In the genomic region with DNA sequence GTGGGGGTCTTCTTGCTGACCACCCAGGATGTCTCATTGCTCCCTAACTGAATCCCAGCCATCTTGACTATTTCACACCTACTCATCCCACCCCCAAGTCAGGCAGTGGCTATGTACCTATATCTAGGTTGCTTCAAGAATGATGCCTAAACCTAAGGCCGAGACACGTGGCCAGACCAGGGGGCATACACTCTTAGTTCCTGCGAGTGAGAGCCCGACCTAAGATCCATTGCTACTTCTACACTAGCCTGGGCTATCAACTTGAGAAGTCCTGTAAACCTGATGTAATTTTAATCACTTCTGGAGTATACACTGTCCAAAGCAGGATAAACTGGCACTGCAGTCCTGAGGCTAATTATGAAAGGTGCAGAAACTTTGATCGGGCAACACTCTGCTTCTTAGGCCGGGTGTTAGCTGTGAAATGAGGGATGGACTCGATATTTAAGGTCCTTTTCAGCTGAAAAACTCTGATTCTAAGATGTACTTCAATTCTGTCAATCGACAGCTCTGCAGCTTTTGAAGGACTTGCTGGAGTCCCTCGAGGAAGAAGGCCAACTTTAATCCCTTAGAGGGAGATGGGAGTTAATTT, we compare ENCODE assay signal across 8 mouse cellular contexts. TPM values are rescaled to one million over a fixed set of nuclear protein-coding genes. Genes with fewer than 3 reads are reported as not detected.
DNase-seq lines count a peak whose midpoint lies in the region; ATAC-seq lines count a peak whose summit lies in the region.

No protein-coding gene starts in this region.

- H3K36me3 ChIP-seq in heart, embryonic 11.5 days (ENCODE audit: control insufficient read depth, insufficient read depth, low read length) = no peaks in the 10 kb centered on the region
- no peaks in the 10 kb centered on the region for H3K36me3 ChIP-seq in embryonic facial prominence, embryonic 12.5 days
- 0 out of 2 replicates have a peak, but pooled peaks cover 3% of the 10 kb centered on the region for H3K36me3 ChIP-seq in limb, embryonic 12.5 days
- no peaks in the 10 kb centered on the region for H3K36me3 ChIP-seq in stomach, embryonic 14.5 days (ENCODE audit: control insufficient read depth, insufficient read depth, low read length)

- H3K9me3 ChIP-seq in heart, embryonic 11.5 days (replicated peaks; ENCODE audit: control insufficient read depth, low read length) = no peaks in the 10 kb centered on the region
- H3K9me3 ChIP-seq in embryonic facial prominence, embryonic 12.5 days = no peaks in the 10 kb centered on the region
- H3K9me3 ChIP-seq in limb, embryonic 12.5 days = no peaks in the 10 kb centered on the region
- H3K9me3 ChIP-seq in stomach, embryonic 14.5 days (ENCODE audit: control insufficient read depth, low read depth, low read length) = no peaks in the 10 kb centered on the region

- peak overlapping the region; percentile 99 for H3K4me3 ChIP-seq in heart, embryonic 11.5 days (ENCODE audit: low read depth, low read length)
- peak overlapping the region; percentile 75 for H3K4me3 ChIP-seq in embryonic facial prominence, embryonic 12.5 days
- H3K4me3 ChIP-seq in limb, embryonic 12.5 days (replicated peaks) = peak overlapping the region; percentile 91
- H3K4me3 ChIP-seq in stomach, embryonic 14.5 days (ENCODE audit: low read depth, low read length) = peak overlapping the region; percentile 98

- peak overlapping the region; percentile 100 for H3K27ac ChIP-seq in heart, embryonic 11.5 days (ENCODE audit: low read depth, low read length)
- H3K27ac ChIP-seq in embryonic facial prominence, embryonic 12.5 days = peak overlapping the region; percentile 100
- H3K27ac ChIP-seq in limb, embryonic 12.5 days = peak overlapping the region; percentile 100
- peak overlapping the region; percentile 100; the same call in 1 of the 2 replicates for H3K27ac ChIP-seq in stomach, embryonic 14.5 days (ENCODE audit: low read length)

- H3K4me2 ChIP-seq in heart, embryonic 11.5 days = peak overlapping the region; percentile 95
- H3K4me2 ChIP-seq in embryonic facial prominence, embryonic 12.5 days (replicated peaks) = peak overlapping the region; percentile 81
- H3K4me2 ChIP-seq in limb, embryonic 12.5 days = peak overlapping the region; percentile 89
- peak overlapping the region; percentile 70 for H3K4me2 ChIP-seq in stomach, embryonic 14.5 days (replicated peaks; ENCODE audit: low read depth, low read length)

- WGBS in heart, embryonic 11.5 days (ENCODE audit: insufficient replicate concordance) = 11% methylated on average over 9 of the region's 9 CpGs
- 13% methylated on average over 9 of the region's 9 CpGs for WGBS in embryonic facial prominence, embryonic 12.5 days
- WGBS in limb, embryonic 12.5 days = 4% methylated on average over 9 of the region's 9 CpGs
- 8% methylated on average over 9 of the region's 9 CpGs for WGBS in stomach, embryonic 14.5 days

- intact Hi-C loops in heart, postnatal 36 days (cut with DNase I) = no loop called here

- H3K9ac ChIP-seq in heart, embryonic 11.5 days (ENCODE audit: low read depth, low read length) = peak overlapping the region; percentile 99
- H3K9ac ChIP-seq in embryonic facial prominence, embryonic 12.5 days = peak overlapping the region; percentile 97
- H3K9ac ChIP-seq in limb, embryonic 12.5 days (replicated peaks) = peak overlapping the region; percentile 98
- peak overlapping the region; percentile 98 for H3K9ac ChIP-seq in stomach, embryonic 14.5 days (replicated peaks; ENCODE audit: low read depth, low read length)

- DNase-seq in heart, postnatal 36 days = no peak
- peak; percentile 74 for DNase-seq in A20 (ENCODE audit: low read depth, low spot score)
- no peak for DNase-seq in ovary, postnatal 10 days (ENCODE audit: low spot score)
- no peak for DNase-seq in kidney, adult 18-20 months

- no peaks in the 10 kb centered on the region for H3K27me3 ChIP-seq in heart, embryonic 11.5 days (ENCODE audit: control insufficient read depth, insufficient read depth, low read length)
- H3K27me3 ChIP-seq in embryonic facial prominence, embryonic 12.5 days = no peaks in the 10 kb centered on the region
- no peaks in the 10 kb centered on the region for H3K27me3 ChIP-seq in limb, embryonic 12.5 days
- no peaks in the 10 kb centered on the region for H3K27me3 ChIP-seq in stomach, embryonic 14.5 days (ENCODE audit: control insufficient read depth, insufficient read depth, low read length)

- no peak for ATAC-seq in heart, embryonic 11.5 days (replicated peaks; ENCODE audit: insufficient number of reproducible peaks, low FRiP score, low TSS enrichment)
- no peak for ATAC-seq in embryonic facial prominence, embryonic 12.5 days (ENCODE audit: insufficient number of reproducible peaks, insufficient read depth, low FRiP score, low TSS enrichment)
- no peak for ATAC-seq in limb, embryonic 12.5 days (ENCODE audit: insufficient number of reproducible peaks, insufficient read depth, low FRiP score, low TSS enrichment, low read depth)
- ATAC-seq in stomach, embryonic 14.5 days (ENCODE audit: insufficient number of reproducible peaks, insufficient read depth, low FRiP score, low read depth) = no peak

- H3K4me1 ChIP-seq in heart, embryonic 11.5 days (ENCODE audit: control insufficient read depth, insufficient read depth, low read length) = peaks cover 37% of the 10 kb centered on the region
- peaks cover 42% of the 10 kb centered on the region for H3K4me1 ChIP-seq in embryonic facial prominence, embryonic 12.5 days
- peaks cover 43% of the 10 kb centered on the region for H3K4me1 ChIP-seq in limb, embryonic 12.5 days (replicated peaks)
- H3K4me1 ChIP-seq in stomach, embryonic 14.5 days (ENCODE audit: control insufficient read depth, insufficient read depth, low read length) = peaks cover 27% of the 10 kb centered on the region

RNA-seq across cellular contexts. Expression of gene Zbtb25, which starts 1.1 kb away (rescaled TPM):
- 15.3 and 16.3 TPM in 2 replicates for polyA plus RNA-seq in heart, embryonic 11.5 days (2014; fragmentation: Nextera tagmentation; extraction: Ambion mirVana)
- total RNA-seq in heart, postnatal 36 days (2021) = 10 to 100 TPM in 1 of 2 experiments, 1 to 10 TPM in 1; 5.4 to 10.4 TPM
- 20.6 and 22.4 TPM in 2 replicates for polyA plus RNA-seq in embryonic facial prominence, embryonic 12.5 days (2016; fragmentation: Nextera tagmentation; extraction: Ambion mirVana)
- 19.4 and 21.7 TPM in 2 replicates for polyA plus RNA-seq in limb, embryonic 12.5 days (2016; fragmentation: Nextera tagmentation; extraction: Ambion mirVana)
- 17.5 and 18.9 TPM in 2 replicates for polyA plus RNA-seq in stomach, embryonic 14.5 days (2014; fragmentation: Nextera tagmentation; extraction: Ambion mirVana)

RNA-seq across cellular contexts. Expression of gene Zbtb1, which starts 1.8 kb away (rescaled TPM):
- polyA plus RNA-seq in heart, embryonic 11.5 days (2014; fragmentation: Nextera tagmentation; extraction: Ambion mirVana) = 10.2 and 10.5 TPM in 2 replicates
- total RNA-seq in heart, postnatal 36 days (2021) = 1 to 10 TPM; 3.5 to 4.2 TPM
- 11.0 and 11.7 TPM in 2 replicates for polyA plus RNA-seq in embryonic facial prominence, embryonic 12.5 days (2016; fragmentation: Nextera tagmentation; extraction: Ambion mirVana)
- 11.8 and 12.2 TPM in 2 replicates for polyA plus RNA-seq in limb, embryonic 12.5 days (2016; fragmentation: Nextera tagmentation; extraction: Ambion mirVana)
- 11.8 and 12.1 TPM in 2 replicates for polyA plus RNA-seq in stomach, embryonic 14.5 days (2014; fragmentation: Nextera tagmentation; extraction: Ambion mirVana)

RNA-seq across cellular contexts. Expression of gene Hspa2, which starts 35.7 kb away (rescaled TPM):
- 19.5 and 20.6 TPM in 2 replicates for polyA plus RNA-seq in heart, embryonic 11.5 days (2014; fragmentation: Nextera tagmentation; extraction: Ambion mirVana)
- total RNA-seq in heart, postnatal 36 days (2021) = 1 to 10 TPM; 5.7 to 7.8 TPM
- polyA plus RNA-seq in embryonic facial prominence, embryonic 12.5 days (2016; fragmentation: Nextera tagmentation; extraction: Ambion mirVana) = 4.4 and 5.6 TPM in 2 replicates
- 5.2 and 6.4 TPM in 2 replicates for polyA plus RNA-seq in limb, embryonic 12.5 days (2016; fragmentation: Nextera tagmentation; extraction: Ambion mirVana)
- 9.5 and 9.9 TPM in 2 replicates for polyA plus RNA-seq in stomach, embryonic 14.5 days (2014; fragmentation: Nextera tagmentation; extraction: Ambion mirVana)

RNA-seq across cellular contexts. Expression of gene Akap5, which starts 43.6 kb away (rescaled TPM):
- polyA plus RNA-seq in heart, embryonic 11.5 days (2014; fragmentation: Nextera tagmentation; extraction: Ambion mirVana) = 8.5 and 8.8 TPM in 2 replicates
- 1 to 10 TPM; 1.7 to 2.2 TPM for total RNA-seq in heart, postnatal 36 days (2021)
- polyA plus RNA-seq in embryonic facial prominence, embryonic 12.5 days (2016; fragmentation: Nextera tagmentation; extraction: Ambion mirVana) = 1.9 and 2.3 TPM in 2 replicates
- polyA plus RNA-seq in limb, embryonic 12.5 days (2016; fragmentation: Nextera tagmentation; extraction: Ambion mirVana) = 2.0 and 2.3 TPM in 2 replicates
- 7.2 and 7.5 TPM in 2 replicates for polyA plus RNA-seq in stomach, embryonic 14.5 days (2014; fragmentation: Nextera tagmentation; extraction: Ambion mirVana)

RNA-seq across cellular contexts. Expression of gene Ppp1r36, which starts 49.0 kb away (rescaled TPM):
- 2.8 and 3.7 TPM in 2 replicates for polyA plus RNA-seq in heart, embryonic 11.5 days (2014; fragmentation: Nextera tagmentation; extraction: Ambion mirVana)
- total RNA-seq in heart, postnatal 36 days (2021) = not detected
- polyA plus RNA-seq in embryonic facial prominence, embryonic 12.5 days (2016; fragmentation: Nextera tagmentation; extraction: Ambion mirVana) = 2.0 and 2.1 TPM in 2 replicates
- 3.2 and 4.3 TPM in 2 replicates for polyA plus RNA-seq in limb, embryonic 12.5 days (2016; fragmentation: Nextera tagmentation; extraction: Ambion mirVana)
- 3.2 and 4.0 TPM in 2 replicates for polyA plus RNA-seq in stomach, embryonic 14.5 days (2014; fragmentation: Nextera tagmentation; extraction: Ambion mirVana)
